Mouse (Mus musculus): ENCODE data around the gene Hmgcll1. TPM values are rescaled to one million over a fixed set of nuclear protein-coding genes. Genes with fewer than 3 reads are reported as not detected.

Gene Hmgcll1
- polyA plus RNA-seq, 1 experiment from 2014 or later = 4.7 TPM

DNA sequence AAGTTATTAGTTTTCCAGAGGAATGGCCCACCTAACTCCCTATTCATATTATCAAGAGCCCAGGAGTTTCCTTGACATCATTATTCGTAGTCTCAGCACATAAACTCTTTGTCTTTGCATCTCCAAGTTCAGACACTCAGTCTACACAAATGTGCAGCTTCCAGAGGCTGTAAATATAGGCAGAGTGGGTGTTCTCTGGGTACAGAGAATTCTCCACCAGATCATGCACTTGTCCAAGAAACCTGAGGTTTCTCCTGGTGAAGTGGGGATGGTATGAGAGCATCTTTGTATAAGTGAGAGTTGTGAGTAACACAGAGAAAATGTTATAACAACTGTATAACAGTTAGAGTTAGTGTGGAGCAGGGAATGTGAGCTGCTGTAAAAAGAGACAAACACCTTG lies 114.7 kb downstream of the Hmgcll1 start:
- Histone ChIP-seq H3K27ac (ENCODE audit: low read length) (no peak overlapping the region), H3K4me2 (replicated peaks; ENCODE audit: low read depth, low read length) (no peak overlapping the region), H3K9me3 (ENCODE audit: low read length) (no peaks in the 10 kb centered on the region), H3K9ac (replicated peaks; ENCODE audit: low read depth) (no peak overlapping the region), H3K4me1 (ENCODE audit: insufficient read depth, low read depth, low read length) (no peaks in the 10 kb centered on the region), H3K36me3 (ENCODE audit: insufficient read depth, low read length) (no peaks in the 10 kb centered on the region), H3K4me3 (ENCODE audit: low read depth, low read length) (no peak overlapping the region), H3K27me3 (replicated peaks; ENCODE audit: insufficient read depth, low read length) (no peaks in the 10 kb centered on the region)
- WGBS = 65% methylated on average over 1 of the region's 1 CpGs
- no peak for DNase-seq (ENCODE audit: low spot score)
- ATAC-seq = no peak
- TF ChIP-seq EP300 (IDR thresholded peaks at IDR 0.05) (no peak), CTCF (IDR thresholded peaks at IDR 0.05) (no peak)

DNA sequence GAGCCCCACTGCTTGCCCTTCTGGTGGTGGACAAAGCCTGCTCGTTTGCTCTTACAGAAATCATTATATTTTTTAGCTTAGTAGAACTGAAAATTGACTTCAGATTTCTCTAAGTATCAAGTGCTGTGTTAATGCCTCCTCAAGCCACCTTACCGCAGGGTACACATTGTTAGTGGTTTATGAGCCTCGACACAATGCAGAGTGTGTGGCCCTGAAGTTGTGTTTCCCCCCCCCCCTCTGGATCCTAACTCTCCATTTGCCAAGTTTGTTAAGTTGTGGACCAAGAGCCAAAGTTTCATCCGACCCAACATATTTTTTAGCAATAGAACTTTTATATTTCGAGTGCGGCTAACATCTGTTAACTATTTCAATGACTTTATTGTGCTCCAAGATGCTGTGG lies 119.4 kb downstream of the Hmgcll1 start:
- no peak overlapping the region for H3K9ac ChIP-seq (replicated peaks; ENCODE audit: low read depth)
- no peaks in the 10 kb centered on the region for H3K4me1 ChIP-seq (ENCODE audit: insufficient read depth, low read depth, low read length)
- H3K27ac ChIP-seq (ENCODE audit: low read length) = no peak overlapping the region
- H3K4me2 ChIP-seq (replicated peaks; ENCODE audit: low read depth, low read length) = no peak overlapping the region
- H3K4me3 ChIP-seq (ENCODE audit: low read depth, low read length) = no peak overlapping the region
- no peaks in the 10 kb centered on the region for H3K36me3 ChIP-seq (ENCODE audit: insufficient read depth, low read length)
- DNase-seq (ENCODE audit: low spot score) = no peak
- TF ChIP-seq CTCF (IDR thresholded peaks at IDR 0.05) (no peak), EP300 (IDR thresholded peaks at IDR 0.05) (no peak)
- no peak for ATAC-seq
- H3K27me3 ChIP-seq (replicated peaks; ENCODE audit: insufficient read depth, low read length) = no peaks in the 10 kb centered on the region
- 80% methylated on average over 6 of the region's 6 CpGs for WGBS
- H3K9me3 ChIP-seq (ENCODE audit: low read length) = no peaks in the 10 kb centered on the region

DNA sequence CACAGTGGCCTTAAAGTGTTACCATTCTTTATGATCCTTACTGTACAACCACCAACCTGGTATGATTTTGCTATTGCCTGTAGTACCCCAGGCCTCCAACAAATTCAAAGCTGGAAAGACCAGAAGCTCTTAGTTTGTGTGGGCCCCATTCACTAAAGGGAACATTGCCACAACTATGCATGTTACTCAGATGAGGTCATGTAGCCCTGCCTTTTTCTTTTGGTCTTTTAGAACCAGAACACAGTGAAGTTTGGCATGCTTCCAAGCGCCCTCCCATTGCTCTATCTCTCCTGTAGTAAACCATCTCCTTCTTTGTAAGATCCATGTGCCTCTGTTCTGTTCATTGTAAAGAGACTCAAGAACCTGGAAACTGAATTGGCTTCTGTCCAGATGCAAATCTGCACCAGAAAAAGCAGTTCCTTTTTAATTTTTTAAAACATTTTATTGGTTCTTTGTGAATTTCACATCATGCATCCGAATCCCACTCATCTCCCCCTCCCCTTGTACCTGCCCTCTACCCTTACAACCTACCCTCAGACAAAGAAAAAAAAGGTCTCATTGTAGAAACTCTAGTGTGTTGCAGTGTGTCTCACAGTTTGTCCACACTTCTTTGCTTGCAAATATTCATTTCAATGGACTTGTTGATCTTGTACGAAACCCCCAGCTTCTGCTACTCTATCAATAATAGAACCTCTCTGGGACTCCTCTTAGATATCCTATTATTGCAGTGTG lies 123.9 kb downstream of the Hmgcll1 start:
- Histone ChIP-seq H3K36me3 (ENCODE audit: insufficient read depth, low read length) (no peaks in the 10 kb centered on the region), H3K27ac (ENCODE audit: low read length) (no peak overlapping the region), H3K4me3 (ENCODE audit: low read depth, low read length) (no peak overlapping the region), H3K9me3 (ENCODE audit: low read length) (no peaks in the 10 kb centered on the region), H3K4me1 (ENCODE audit: insufficient read depth, low read depth, low read length) (no peaks in the 10 kb centered on the region), H3K9ac (replicated peaks; ENCODE audit: low read depth) (no peak overlapping the region), H3K4me2 (replicated peaks; ENCODE audit: low read depth, low read length) (no peak overlapping the region), H3K27me3 (replicated peaks; ENCODE audit: insufficient read depth, low read length) (no peaks in the 10 kb centered on the region)
- ATAC-seq (0 out of 2 replicates have a peak, but pooled peaks have one; percentile 12), DNase-seq (ENCODE audit: low spot score) (peak; percentile 14)
- no peak for TF ChIP-seq CTCF (IDR thresholded peaks at IDR 0.05)
- TF ChIP-seq EP300 (IDR thresholded peaks at IDR 0.05) = no peak
- WGBS = 78% methylated on average over 3 of the region's 3 CpGs

DNA sequence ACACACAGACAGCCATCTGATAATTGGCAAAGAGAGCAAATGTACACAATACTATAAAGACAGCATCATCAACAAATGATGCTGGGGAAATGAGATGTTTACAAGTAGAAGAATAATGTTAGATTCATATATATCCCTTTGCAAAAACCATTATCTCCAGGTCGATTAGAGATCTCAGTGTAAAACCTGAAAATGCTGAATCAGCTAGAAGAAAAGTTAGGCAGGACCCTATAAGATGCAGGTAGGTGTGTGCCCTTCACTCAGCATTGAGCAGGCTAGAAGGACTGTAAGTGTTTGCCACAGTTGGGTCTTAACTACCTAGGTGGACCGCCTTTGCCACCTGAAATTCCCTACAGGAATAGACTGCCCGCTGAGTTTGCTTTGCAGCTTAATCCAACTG lies 130.9 kb downstream of the Hmgcll1 start:
- DNase-seq (ENCODE audit: low spot score) (no peak), ATAC-seq (no peak)
- no peaks in the 10 kb centered on the region for H3K9me3 ChIP-seq (ENCODE audit: low read length)
- no peaks in the 10 kb centered on the region for H3K36me3 ChIP-seq (ENCODE audit: insufficient read depth, low read length)
- H3K4me1 ChIP-seq (ENCODE audit: insufficient read depth, low read depth, low read length) = no peaks in the 10 kb centered on the region
- no peak overlapping the region for H3K9ac ChIP-seq (replicated peaks; ENCODE audit: low read depth)
- H3K27me3 ChIP-seq (replicated peaks; ENCODE audit: insufficient read depth, low read length) = no peaks in the 10 kb centered on the region
- 53% methylated on average over 3 of the region's 3 CpGs for WGBS
- no peak for TF ChIP-seq EP300 (IDR thresholded peaks at IDR 0.05)
- no peak for TF ChIP-seq CTCF (IDR thresholded peaks at IDR 0.05)
- H3K27ac ChIP-seq (ENCODE audit: low read length) = no peak overlapping the region
- H3K4me2 ChIP-seq (replicated peaks; ENCODE audit: low read depth, low read length) = no peak overlapping the region
- no peak overlapping the region for H3K4me3 ChIP-seq (ENCODE audit: low read depth, low read length)

DNA sequence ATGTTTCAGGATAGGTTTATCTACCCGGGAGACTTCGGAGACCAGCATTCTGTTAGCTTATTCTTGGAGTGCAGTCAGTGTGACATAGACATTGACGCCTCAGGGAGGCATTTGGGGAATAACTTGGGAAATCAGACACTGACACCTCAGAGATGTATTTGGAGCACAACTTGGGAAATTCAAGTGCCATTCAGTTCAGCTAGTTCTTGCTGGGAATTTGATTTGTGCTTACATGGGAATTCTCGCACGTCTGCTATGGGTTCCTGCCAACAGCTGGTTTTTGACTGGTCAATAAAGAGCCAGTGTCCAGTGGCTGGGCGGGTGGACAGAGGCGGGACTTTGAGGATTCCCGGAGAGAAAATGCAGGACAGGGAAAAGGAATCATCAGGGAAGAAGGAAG lies 147.8 kb downstream of the Hmgcll1 start:
- DNase-seq (ENCODE audit: low spot score) = peak; percentile 43
- Histone ChIP-seq H3K4me3 (ENCODE audit: low read depth, low read length) (no peak overlapping the region), H3K9me3 (ENCODE audit: low read length) (no peaks in the 10 kb centered on the region), H3K27me3 (replicated peaks; ENCODE audit: insufficient read depth, low read length) (no peaks in the 10 kb centered on the region), H3K27ac (ENCODE audit: low read length) (no peak overlapping the region), H3K4me1 (ENCODE audit: insufficient read depth, low read depth, low read length) (no peaks in the 10 kb centered on the region), H3K4me2 (replicated peaks; ENCODE audit: low read depth, low read length) (peak overlapping the region; percentile 15), H3K9ac (replicated peaks; ENCODE audit: low read depth) (no peak overlapping the region), H3K36me3 (ENCODE audit: insufficient read depth, low read length) (no peaks in the 10 kb centered on the region)
- ATAC-seq = no peak
- WGBS = 29% methylated on average over 8 of the region's 8 CpGs
- TF ChIP-seq EP300 (IDR thresholded peaks at IDR 0.05) = no peak
- TF ChIP-seq CTCF (IDR thresholded peaks at IDR 0.05) = no peak

DNA sequence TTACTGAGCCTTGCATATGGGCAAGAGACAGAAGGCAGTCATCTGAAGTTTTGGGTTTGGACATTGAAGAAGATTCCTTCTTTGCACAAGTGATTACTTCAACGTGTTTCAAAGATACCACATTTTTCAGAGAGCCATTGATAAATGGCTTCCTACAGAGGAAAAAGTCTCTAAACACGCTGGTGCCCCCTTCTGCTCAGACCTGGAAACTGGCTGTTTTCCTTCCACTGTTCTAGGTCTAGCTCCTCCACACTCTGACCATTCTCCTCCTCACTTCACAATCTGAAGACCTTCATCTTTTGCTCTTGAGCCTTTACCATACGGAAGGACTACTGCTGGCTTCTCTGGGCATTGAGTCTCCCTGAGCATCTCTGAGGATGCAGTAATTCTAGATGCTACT lies 153.7 kb downstream of the Hmgcll1 start:
- Histone ChIP-seq H3K9me3 (ENCODE audit: low read length) (no peaks in the 10 kb centered on the region), H3K4me2 (replicated peaks; ENCODE audit: low read depth, low read length) (no peak overlapping the region), H3K4me3 (ENCODE audit: low read depth, low read length) (no peak overlapping the region), H3K9ac (replicated peaks; ENCODE audit: low read depth) (no peak overlapping the region), H3K4me1 (ENCODE audit: insufficient read depth, low read depth, low read length) (no peaks in the 10 kb centered on the region), H3K36me3 (ENCODE audit: insufficient read depth, low read length) (no peaks in the 10 kb centered on the region), H3K27me3 (replicated peaks; ENCODE audit: insufficient read depth, low read length) (no peaks in the 10 kb centered on the region), H3K27ac (ENCODE audit: low read length) (no peak overlapping the region)
- 34% methylated on average over 3 of the region's 3 CpGs for WGBS
- DNase-seq (ENCODE audit: low spot score) = no peak
- ATAC-seq = no peak
- TF ChIP-seq CTCF (IDR thresholded peaks at IDR 0.05) = peak; percentile 46
- no peak for TF ChIP-seq EP300 (IDR thresholded peaks at IDR 0.05)

Data from lung, postnatal 0 days (tissue).